Comparison of ENCODE assay signal across 8 mouse cellular contexts in genomic region chr2:26963923-26964723, GRCm38 (mm10). TPM values are rescaled to one million over a fixed set of nuclear protein-coding genes. Genes with fewer than 3 reads are reported as not detected.
DNase-seq lines count a peak whose midpoint lies in the region; ATAC-seq lines count a peak whose summit lies in the region.

Gene Rexo4, minus strand, starts transcription at chr2:26964386.

- WGBS in intestine, embryonic 14.5 days, result under 1% methylated on average over 50 of the region's 50 CpGs

- peak within 1 kb of the TSS; percentile 99 for H3K27ac ChIP-seq in intestine, embryonic 14.5 days (ENCODE audit: low read depth)

- H3K9ac ChIP-seq in intestine, embryonic 14.5 days (ENCODE audit: low read length), result peak within 1 kb of the TSS; percentile 75

- H3K9me3 ChIP-seq in intestine, embryonic 14.5 days (ENCODE audit: control insufficient read depth, low read length), result no peaks in the 10 kb centered on the region

- intact Hi-C loops in left cerebral cortex, postnatal 14 days (cut with DNase I), result loop anchor here (1.0 to 5.0 kb wide), 2 partner anchors 45 to 47 kb away; partner anchors contain the start of genes Cacfd1, Surf1 and Surf2

- H3K36me3 ChIP-seq in intestine, embryonic 14.5 days (ENCODE audit: control insufficient read depth, insufficient read depth, low read length), result peaks cover 27% of the 10 kb centered on the region

- DNase-seq in adrenal gland, adult (ENCODE audit: inconsistent age in 2 of 2, low spot score in 1 of 2), result peak; percentile 94 to 99
- DNase-seq in embryo, embryonic 10.5 days (ENCODE audit: low spot score), result peak; percentile 95
- DNase-seq in gastrocnemius, postnatal 25 days, result peak; percentile 90
- DNase-seq in intestine, embryonic 14.5 days (ENCODE audit: low spot score), result peak; percentile 94
- peak; percentile 96 for DNase-seq in left cerebral cortex, postnatal 14 days (ENCODE audit: low spot score in 2 of 2)
- peak; percentile 96 for DNase-seq in mesoderm, embryonic 11.5 days (ENCODE audit: low read depth, low spot score)
- DNase-seq in right cerebral cortex, postnatal 36 days (ENCODE audit: low spot score in 2 of 2), result peak; percentile 91 to 94
- peak; percentile 93 for DNase-seq in yolk sac, embryonic 10.5 days (ENCODE audit: low spot score)

- ATAC-seq in intestine, embryonic 14.5 days (replicated peaks; ENCODE audit: low FRiP score, low TSS enrichment, low read depth), result peak; percentile 94

- H3K4me3 ChIP-seq in intestine, embryonic 14.5 days (ENCODE audit: low read depth, low read length), result peak within 1 kb of the TSS; percentile 50

- H3K4me2 ChIP-seq in intestine, embryonic 14.5 days (ENCODE audit: low read length), result peak within 1 kb of the TSS; percentile 57

- no peaks in the 10 kb centered on the region for H3K27me3 ChIP-seq in intestine, embryonic 14.5 days (replicated peaks; ENCODE audit: control insufficient read depth, insufficient read depth, low read length)

- H3K4me1 ChIP-seq in intestine, embryonic 14.5 days (replicated peaks; ENCODE audit: control insufficient read depth, insufficient read depth, low read length), result peaks cover 13% of the 10 kb centered on the region

RNA-seq across cellular contexts. Expression of gene Rexo4, which starts in this region (rescaled TPM):
- 10 to 100 TPM; 14.2 to 16.3 TPM for total RNA-seq in gastrocnemius, postnatal 25 days (2021)
- polyA plus RNA-seq in intestine, embryonic 14.5 days (2014; fragmentation: Nextera tagmentation; extraction: Ambion mirVana), result 48.2 and 52.7 TPM in 2 replicates
- total RNA-seq in left cerebral cortex, postnatal 14 days (2021), result 10 to 100 TPM; 49.8 to 58.4 TPM

Comparison
In these comparisons a context has a peak if more than half of its experiments do, and no peak if none do; other contexts are left out.
1. Peak in every context shown above with its lines: DNase-seq, ATAC-seq, H3K4me3 ChIP-seq and H3K27ac ChIP-seq.